ENCODE assay signal across 18 mouse cellular contexts in the genomic region with DNA sequence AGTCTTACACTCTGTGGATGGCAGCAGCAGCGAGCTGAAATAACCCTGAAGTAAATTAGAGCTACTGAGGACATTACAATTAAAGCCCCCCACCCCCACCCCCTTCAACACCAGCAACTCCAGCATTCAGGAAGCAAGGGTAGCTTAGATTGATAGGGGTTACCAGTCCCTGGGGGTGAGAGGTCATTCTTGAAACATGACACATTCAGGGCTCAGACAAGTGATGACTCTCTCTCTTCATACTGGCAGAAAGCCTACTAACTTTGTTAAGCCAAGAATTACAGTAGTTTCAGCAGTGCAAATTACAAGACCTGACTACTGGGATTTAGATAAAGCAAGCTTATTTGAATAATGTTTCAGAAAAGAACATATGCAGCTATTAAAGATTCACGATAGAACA.
DNase-seq lines count a peak whose midpoint lies in the region; ATAC-seq lines count a peak whose summit lies in the region.
"Had no signal": no experiment of that assay in that cellular context is flagged by ENCODE, and none has a peak within 500 bp of the region (broad histone marks: within the 10 kb centered on the region; RNA-seq: fewer than 3 reads in every experiment).

No protein-coding gene starts in this region.

- H3K27ac ChIP-seq in heart, embryonic 12.5 days (ENCODE audit: poor library complexity, severe bottlenecking) = no peak overlapping the region
- no peak overlapping the region for H3K27ac ChIP-seq in limb, embryonic 10.5 days
- H3K27ac ChIP-seq: hindbrain, embryonic 10.5 days; limb, embryonic 12.5 days; liver, embryonic 12.5 days had no signal

- intact Hi-C loops in heart, postnatal 10 days (cut with DNase I) = no loop called here

- peaks cover 5% of the 10 kb centered on the region; the same call in 1 of the 2 replicates for H3K4me1 ChIP-seq in heart, embryonic 12.5 days (replicated peaks)
- H3K4me1 ChIP-seq in limb, embryonic 10.5 days = peaks cover 17% of the 10 kb centered on the region
- H3K4me1 ChIP-seq: limb, embryonic 12.5 days; liver, embryonic 12.5 days had no signal

- no peaks in the 10 kb centered on the region for H3K36me3 ChIP-seq in heart, embryonic 12.5 days
- no peaks in the 10 kb centered on the region for H3K36me3 ChIP-seq in limb, embryonic 10.5 days
- H3K36me3 ChIP-seq: G1E; hindbrain, embryonic 10.5 days; limb, embryonic 12.5 days; liver, embryonic 12.5 days had no signal

- no peak overlapping the region for H3K4me2 ChIP-seq in heart, embryonic 12.5 days
- H3K4me2 ChIP-seq: limb, embryonic 12.5 days; liver, embryonic 12.5 days; midbrain, embryonic 11.5 days had no signal

- peak; percentile 11 to 15 for DNase-seq in heart, postnatal 10 days
- DNase-seq in kidney, postnatal 14 days = peak; percentile 27
- no peak for DNase-seq in kidney, adult 11 months
- peak; percentile 62 for DNase-seq in embryo, embryonic 10 days (ENCODE audit: low spot score)
- peak; percentile 32 for DNase-seq in limb, embryonic 10.5 days (ENCODE audit: low spot score)
- DNase-seq: cerebellum, adult 8-10 months; gastrocnemius, postnatal 25 days; lung, adult 2 months; lung, postnatal 4 days; thymus, postnatal 36 days had no signal

- H3K9ac ChIP-seq in heart, embryonic 12.5 days = no peak overlapping the region
- H3K9ac ChIP-seq: limb, embryonic 12.5 days; liver, embryonic 12.5 days had no signal

- no peaks in the 10 kb centered on the region for H3K27me3 ChIP-seq in heart, embryonic 12.5 days (replicated peaks)
- no peaks in the 10 kb centered on the region for H3K27me3 ChIP-seq in limb, embryonic 10.5 days (ENCODE audit: low read depth, poor library complexity, severe bottlenecking)
- H3K27me3 ChIP-seq: limb, embryonic 12.5 days; liver, embryonic 12.5 days had no signal

- WGBS in heart, embryonic 12.5 days = 75% methylated on average over 2 of the region's 2 CpGs
- 57% methylated on average over 2 of the region's 2 CpGs for WGBS in limb, embryonic 10.5 days

- H3K9me3 ChIP-seq in heart, embryonic 12.5 days (replicated peaks) = no peaks in the 10 kb centered on the region
- H3K9me3 ChIP-seq in limb, embryonic 10.5 days (replicated peaks) = no peaks in the 10 kb centered on the region
- H3K9me3 ChIP-seq: G1E; hindbrain, embryonic 10.5 days; limb, embryonic 12.5 days; liver, embryonic 12.5 days had no signal

- no peak for ATAC-seq in heart, embryonic 12.5 days (ENCODE audit: insufficient number of reproducible peaks, low FRiP score)
- no peak for ATAC-seq in cerebellum, adult (ENCODE audit: insufficient number of reproducible peaks, low FRiP score, low TSS enrichment)
- ATAC-seq in megakaryocyte, adult 5-6 weeks (ENCODE audit: poor library complexity, severe bottlenecking) = no peak
- ATAC-seq: liver, embryonic 12.5 days had no signal

- H3K4me3 ChIP-seq in heart, embryonic 12.5 days = no peak overlapping the region
- no peak overlapping the region for H3K4me3 ChIP-seq in limb, embryonic 10.5 days
- H3K4me3 ChIP-seq: hindbrain, embryonic 10.5 days; limb, embryonic 12.5 days; liver, embryonic 12.5 days had no signal
